Mouse (Mus musculus) brain, embryonic 14.5 days (tissue): Measurements from ENCODE around the gene Chd6. TPM values are rescaled to one million over a fixed set of nuclear protein-coding genes. Genes with fewer than 3 reads are reported as not detected.

Experiments used
- DNase-seq: peaks from one replicate; pipeline ENCODE4 v3.0.0-alpha.2; 2011; ENCODE audit warnings: low read depth
- CTCF ChIP-seq: fragments of 200-500 bp; IDR thresholded peaks from 2 replicates; pipeline ENCODE4 v1.5.1; 2012; ENCODE audit warnings: inconsistent platforms, mild to moderate bottlenecking, moderate library complexity, borderline replicate concordance; ENCODE audit not compliant: insufficient read depth, insufficient read length; ENCODE audit errors: extremely low read depth
- POLR2A ChIP-seq: fragments of 200-500 bp; IDR thresholded peaks from 2 replicates; pipeline ENCODE4 v1.6.1; 2012; ENCODE audit warnings: mild to moderate bottlenecking, inconsistent platforms, borderline replicate concordance; ENCODE audit not compliant: poor library complexity, insufficient read depth, insufficient read length, severe bottlenecking; ENCODE audit errors: extremely low read depth
- polyA plus RNA-seq: library from polyadenylated mRNA; depleted of rRNA; stranded (reverse); fragments of >200 nt; gene quantifications from 2 replicates; pipeline ENCODE4 v1.2.3, GENCODE M21; 2012

The Chd6 gene
- polyA plus RNA-seq, 1 experiment = 41.5 TPM

DNA sequence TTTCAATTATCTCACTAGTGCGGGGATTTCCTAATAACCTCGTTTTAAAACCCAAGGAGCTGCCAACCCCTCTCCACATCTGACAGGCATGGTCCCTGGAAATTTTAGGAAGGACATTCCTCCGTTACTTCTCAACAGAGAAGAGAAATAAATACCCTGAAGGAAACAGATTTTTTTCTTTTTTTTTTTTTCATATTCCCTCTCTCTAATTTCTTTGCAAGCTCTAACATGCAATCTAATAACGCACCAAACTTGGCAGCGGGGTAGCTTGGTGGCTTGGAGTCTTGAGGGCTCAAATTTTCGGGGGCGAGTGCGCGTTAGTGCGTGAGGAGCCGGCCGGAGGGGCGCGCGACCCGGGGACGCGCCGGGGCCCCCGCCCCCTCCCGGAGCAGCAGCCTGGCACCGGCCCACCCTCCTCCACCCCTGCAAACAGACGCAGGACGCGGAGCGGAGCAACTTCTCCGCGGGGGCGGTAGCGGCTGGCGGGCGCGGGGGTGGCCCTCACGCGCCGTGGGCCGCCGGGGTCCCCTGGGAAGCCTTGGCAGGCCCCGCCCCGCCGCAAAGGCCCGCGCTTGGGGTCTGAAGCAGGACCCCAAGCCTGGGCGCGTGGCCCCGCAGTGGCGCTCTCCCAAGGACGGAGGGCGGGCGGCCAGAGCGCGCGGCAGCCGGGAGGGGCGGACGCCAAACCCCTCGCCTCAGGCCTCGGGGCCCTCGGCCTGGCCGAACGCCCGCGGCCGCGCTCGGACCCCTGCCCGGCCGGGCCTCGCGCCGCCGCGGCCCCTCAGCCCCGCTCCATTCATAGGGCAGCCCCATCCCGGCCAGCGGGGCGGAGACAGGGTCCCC is 569 bp downstream of the Chd6 start:
- TF ChIP-seq POLR2A (no peak), CTCF (no peak)
- peak; percentile 60 for DNase-seq

DNA sequence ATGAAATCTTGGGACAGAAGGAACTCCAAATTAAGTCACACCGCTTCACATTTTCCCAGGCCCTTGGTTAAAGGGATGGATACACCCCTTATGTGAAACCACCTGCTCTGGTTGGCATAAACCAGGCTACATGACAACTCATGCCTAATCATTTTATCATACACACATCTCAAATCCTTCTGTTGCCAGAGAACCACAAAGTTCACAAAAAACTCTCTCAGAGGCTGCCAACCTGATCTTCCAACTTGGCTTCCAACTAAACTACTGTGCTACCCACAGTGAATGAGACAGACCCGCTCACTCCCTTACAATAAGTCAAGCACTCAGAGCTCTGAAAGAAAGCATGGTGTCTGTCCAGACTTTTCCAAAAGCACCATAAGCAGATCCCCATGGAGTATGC is 1.6 kb downstream of the Chd6 start:
- peak; percentile 79 for DNase-seq
- TF ChIP-seq POLR2A = no peak
- TF ChIP-seq CTCF = no peak

DNA sequence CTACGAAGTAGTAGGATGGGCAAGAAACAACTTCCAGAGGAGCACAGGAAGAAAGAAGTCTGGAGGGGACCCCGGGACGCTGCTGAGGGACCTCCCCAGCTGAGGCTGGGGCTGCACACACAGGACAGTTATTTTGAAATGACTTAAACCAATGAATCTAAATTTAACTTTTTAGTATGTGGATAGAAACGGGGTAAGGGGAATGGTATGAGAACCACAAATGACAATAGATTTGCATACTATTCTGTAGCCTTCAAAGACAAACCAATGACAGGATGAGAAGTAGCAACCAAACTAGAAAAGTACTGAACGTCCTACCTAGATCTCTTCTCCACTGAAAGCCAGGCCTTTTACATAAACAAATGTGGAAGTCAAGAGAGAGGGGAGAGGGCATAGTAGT is 5.1 kb downstream of the Chd6 start:
- no peak for DNase-seq
- no peak for TF ChIP-seq POLR2A
- no peak for TF ChIP-seq CTCF

DNA sequence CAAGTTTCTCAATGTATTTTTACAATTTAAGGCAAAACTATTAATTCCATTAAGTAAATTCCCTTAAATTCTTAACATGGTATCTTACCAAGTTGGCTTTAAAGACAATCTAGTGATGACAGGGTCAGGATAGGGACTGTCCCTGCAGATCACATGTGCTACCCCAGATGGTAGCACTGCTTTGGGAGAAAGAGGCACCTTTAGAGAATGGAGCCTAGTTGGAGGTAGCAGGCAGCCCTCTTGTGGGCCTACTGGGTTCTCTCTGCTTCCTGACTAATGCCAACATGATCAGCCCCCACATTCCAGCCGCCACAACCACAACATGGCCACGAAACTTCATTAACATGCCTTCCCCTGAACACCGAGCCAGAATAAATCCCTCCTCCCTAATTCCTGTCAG is 6.8 kb downstream of the Chd6 start:
- DNase-seq = no peak
- no peak for TF ChIP-seq POLR2A
- no peak for TF ChIP-seq CTCF

DNA sequence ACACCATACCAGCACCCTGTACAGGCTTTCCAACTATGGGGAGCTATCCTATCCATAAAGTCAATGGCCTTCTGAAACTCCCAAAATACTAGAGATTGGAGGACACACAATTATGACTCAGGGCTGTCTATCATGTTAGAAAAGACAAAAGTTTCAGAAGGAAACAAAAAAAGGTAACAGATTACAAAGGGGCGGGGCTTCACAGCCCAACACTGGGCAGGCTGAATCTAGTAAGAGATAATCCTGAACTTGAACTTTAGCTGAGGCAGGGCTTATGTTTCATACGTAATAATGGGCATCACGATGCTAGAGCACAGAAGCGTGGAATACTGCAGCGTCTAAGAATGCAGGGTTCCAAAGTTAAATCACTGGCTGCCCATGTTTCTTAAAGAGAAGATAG is 11.1 kb downstream of the Chd6 start:
- TF ChIP-seq CTCF = no peak
- TF ChIP-seq POLR2A = no peak
- no peak for DNase-seq

DNA sequence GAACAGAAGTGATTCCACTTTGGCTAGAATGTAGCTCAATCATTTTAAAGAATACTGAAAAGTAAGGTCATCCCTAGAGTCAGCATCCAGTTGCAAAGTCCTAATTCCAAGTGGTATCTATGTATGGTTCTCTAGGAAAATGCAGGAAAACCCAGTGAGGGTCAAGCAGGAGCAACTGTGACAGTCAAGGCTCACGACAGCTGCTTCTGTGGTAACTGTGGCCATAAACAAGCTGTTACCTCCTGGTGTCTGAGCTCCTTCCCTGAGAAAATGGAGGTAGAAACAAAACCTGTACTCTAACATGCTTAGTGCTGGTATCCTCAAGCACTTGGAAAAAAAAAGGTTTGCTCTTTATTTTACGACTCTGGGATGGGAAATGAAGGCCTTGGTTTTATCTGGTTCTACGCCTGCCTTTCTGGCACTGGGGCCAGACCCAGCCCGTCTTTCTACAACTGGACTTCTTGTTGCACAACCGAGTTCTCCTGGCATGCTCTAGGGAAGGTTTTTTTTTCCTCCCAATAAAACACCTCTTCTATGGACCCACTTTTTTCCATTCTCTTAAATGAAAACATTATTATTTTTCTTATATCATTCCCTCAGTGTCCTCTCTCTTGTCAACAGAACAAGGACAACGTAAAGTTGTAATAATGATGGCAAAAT is 18.0 kb downstream of the Chd6 start:
- no peak for DNase-seq
- TF ChIP-seq CTCF (no peak), POLR2A (no peak)

DNA sequence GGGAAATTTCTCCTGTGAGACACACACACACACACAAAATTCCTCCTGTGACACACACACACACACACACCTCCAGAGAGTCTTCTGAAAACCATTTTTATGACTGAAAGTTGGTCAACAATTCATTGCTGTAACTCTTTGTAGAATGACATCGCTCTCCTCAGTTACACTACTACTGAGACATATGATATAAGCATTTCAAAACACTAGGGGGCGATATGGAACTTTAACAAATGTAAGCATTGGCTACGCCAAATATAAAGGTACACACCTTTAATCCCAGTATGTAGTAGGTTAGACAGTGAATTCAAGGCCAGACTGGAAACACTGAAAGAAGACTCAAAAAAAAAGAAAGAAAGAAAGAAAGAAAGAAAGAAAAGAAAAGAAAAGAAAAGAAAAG is 18.7 kb downstream of the Chd6 start:
- peak; percentile 27 for DNase-seq
- TF ChIP-seq CTCF = no peak
- TF ChIP-seq POLR2A = no peak

DNA sequence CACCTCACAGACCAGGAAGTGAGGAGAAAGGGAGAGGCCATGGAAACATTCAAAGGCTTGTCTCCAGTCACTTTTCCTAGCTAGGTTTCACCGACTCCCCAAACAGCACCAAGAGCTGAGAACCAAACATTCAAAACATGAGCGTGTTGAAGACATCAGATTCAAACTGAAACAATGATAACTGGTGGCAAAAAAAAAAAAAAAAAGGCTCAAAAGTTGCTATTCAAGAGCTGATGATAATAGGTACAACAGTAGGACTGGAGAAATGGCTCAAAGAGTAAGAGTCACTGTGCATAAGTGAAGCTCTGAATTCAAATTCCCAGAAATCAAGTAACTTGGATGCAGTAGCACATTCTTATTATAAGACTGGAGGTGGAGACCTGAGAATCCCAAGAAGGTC is 30.3 kb downstream of the Chd6 start:
- TF ChIP-seq POLR2A (no peak), CTCF (no peak)
- DNase-seq = no peak

DNA sequence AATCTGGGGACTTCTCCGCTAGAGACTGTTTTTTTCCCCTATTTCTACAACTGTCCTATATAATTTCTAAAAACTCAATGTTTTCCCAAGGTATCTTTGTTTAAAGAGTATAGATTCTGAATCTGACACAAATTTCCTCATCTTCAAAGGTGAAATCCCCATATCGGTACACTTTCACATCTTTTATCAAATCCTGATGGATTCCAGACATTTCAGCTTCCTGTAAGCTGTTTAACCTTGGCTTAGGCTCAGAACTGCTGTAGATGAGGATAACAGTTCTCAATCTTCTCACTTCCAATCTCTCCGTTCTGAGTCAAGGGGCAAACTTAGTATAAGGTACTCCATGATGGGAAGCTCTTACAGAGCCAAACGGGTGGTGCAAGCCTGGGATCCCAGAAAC is 32.6 kb downstream of the Chd6 start:
- TF ChIP-seq CTCF = no peak
- no peak for TF ChIP-seq POLR2A
- DNase-seq = no peak

DNA sequence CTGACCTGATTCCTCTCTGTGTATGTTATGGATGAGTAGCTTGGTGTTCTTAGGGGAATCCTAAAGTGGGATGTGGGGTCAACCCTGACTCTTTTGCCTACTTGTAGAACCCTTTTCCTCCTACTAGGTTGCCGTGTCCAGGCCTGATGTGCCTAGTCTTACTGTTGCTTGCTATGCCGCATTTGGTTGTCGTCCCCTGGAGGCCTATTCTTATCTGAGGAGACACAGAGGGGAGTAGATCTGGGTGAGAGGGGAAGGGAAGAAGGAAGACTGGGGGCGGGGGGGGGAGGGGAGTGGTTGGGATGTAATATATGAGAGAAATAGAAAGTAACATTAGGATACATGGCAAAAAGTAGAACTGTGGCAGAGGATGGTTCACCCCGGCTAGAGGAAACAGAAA is 33.3 kb downstream of the Chd6 start:
- no peak for DNase-seq
- TF ChIP-seq CTCF (no peak), POLR2A (no peak)

DNA sequence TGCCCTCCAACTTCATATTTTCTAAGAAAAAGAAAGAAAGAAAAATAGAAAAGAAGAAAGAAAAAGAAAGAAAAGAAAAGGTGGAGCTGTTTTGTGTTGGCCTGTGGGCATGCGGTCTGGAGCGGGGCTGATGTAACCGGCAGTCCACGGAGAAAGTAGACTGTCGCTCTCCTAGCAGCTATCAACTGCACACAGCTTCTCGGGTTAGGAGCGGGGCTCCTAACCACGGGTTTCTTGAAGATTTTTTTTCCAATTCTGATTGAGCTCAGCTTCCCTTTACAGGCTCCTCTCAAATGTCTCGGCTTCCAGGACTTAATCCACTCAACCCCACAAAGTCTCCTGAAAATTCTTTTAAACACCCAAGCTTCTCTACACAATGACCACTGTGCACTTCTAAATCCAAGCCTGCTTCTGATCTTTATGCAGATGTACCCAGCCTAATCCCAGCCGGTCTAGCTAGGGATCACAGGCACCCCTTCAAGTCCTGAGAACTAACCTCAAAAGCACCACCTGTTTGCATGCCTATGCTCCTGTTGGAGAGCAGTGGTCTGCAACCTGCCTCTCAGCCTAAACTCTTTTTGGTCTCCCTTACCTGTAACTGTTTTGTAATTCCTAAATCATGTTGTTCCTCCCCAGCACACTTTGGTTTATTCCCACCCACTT is 42.6 kb downstream of the Chd6 start:
- TF ChIP-seq CTCF = no peak
- TF ChIP-seq POLR2A = no peak
- DNase-seq = peak; percentile 12
